Mouse (Mus musculus) cortical plate, adult 2 months (tissue): ENCODE data around the gene Alms1.

Experiments
- CTCF ChIP-seq: fragments of 200-500 bp; IDR thresholded peaks from 2 replicates; pipeline ENCODE4 v1.5.1; 2011; ENCODE audit warnings: mild to moderate bottlenecking, control low read depth, low read length; ENCODE audit not compliant: insufficient read depth; ENCODE audit errors: extremely low read depth
- POLR2A ChIP-seq: fragments of 200-500 bp; IDR thresholded peaks from 2 replicates; pipeline ENCODE4 v1.6.1; 2011; ENCODE audit warnings: mild to moderate bottlenecking, low read length, control low read depth; ENCODE audit not compliant: insufficient read depth; ENCODE audit errors: extremely low read depth

DNA sequence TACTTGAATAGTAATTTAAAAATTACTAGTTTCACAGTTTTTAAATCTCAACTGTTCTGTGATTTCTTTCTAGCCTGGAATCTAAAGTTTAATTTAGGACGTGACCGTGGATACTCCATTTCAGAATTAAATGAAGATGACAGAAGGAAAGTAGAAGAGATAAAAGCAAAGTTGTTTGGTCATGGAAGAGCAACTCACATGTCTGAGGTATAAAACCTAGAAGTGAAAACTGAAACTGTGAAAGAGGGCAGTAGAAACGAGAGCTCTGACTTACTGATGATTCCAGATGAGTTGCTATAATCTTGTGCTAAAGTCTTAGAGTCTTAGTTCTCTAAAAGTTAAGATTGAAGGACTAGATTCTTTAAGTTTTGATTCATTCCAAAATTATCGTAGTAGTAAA is 37.2 kb downstream of the Alms1 start:
- TF ChIP-seq CTCF (no peak), POLR2A (no peak)
